Mouse (Mus musculus) neural tube, embryonic 11.5 days (tissue): ENCODE results near the gene Ptgs2. TPM values are rescaled to one million over a fixed set of nuclear protein-coding genes. Genes with fewer than 3 reads are reported as not detected.
A peak's percentile ranks its signal among the peaks of the same experiment; 100 is the strongest.

ENCODE experiments used
- ATAC-seq: fragments of 200-750 bp; cut with Nextera tagmentation; 2 replicates; pipeline ENCODE4 v1.8.0; 2017; ENCODE audit warnings: moderate number of reproducible peaks, mild to moderate bottlenecking, moderate TSS enrichment, moderate library complexity; ENCODE audit not compliant: insufficient read depth, low FRiP score, low TSS enrichment
- DNase-seq: peaks from one replicate; pipeline ENCODE4 v3.0.0-alpha.2; 2015; ENCODE audit warnings: low spot score
- H3K27ac ChIP-seq: fragments of 300-500 bp; sonication (generic); 2 replicates; pipeline ENCODE4 v1.5.1; 2014; ENCODE audit warnings: low read depth, mild to moderate bottlenecking, low read length
- H3K27me3 ChIP-seq: fragments of 300-500 bp; sonication (generic); 2 replicates; pipeline ENCODE4 v1.6.1; 2014; ENCODE audit warnings: mild to moderate bottlenecking, low read length, mixed read lengths; ENCODE audit not compliant: control insufficient read depth, insufficient read depth
- H3K36me3 ChIP-seq: fragments of 300-500 bp; sonication (generic); 2 replicates; pipeline ENCODE4 v1.6.1; 2014; ENCODE audit warnings: mild to moderate bottlenecking, low read length, moderate library complexity, mixed read lengths; ENCODE audit not compliant: control insufficient read depth, insufficient read depth
- H3K4me1 ChIP-seq: fragments of 300-500 bp; sonication (generic); 2 replicates; pipeline ENCODE4 v1.6.1; 2014; ENCODE audit warnings: low read length, mixed read lengths; ENCODE audit not compliant: control insufficient read depth, insufficient read depth
- H3K4me2 ChIP-seq: fragments of 300-500 bp; sonication (generic); 2 replicates; pipeline ENCODE4 v1.6.1; 2014; ENCODE audit warnings: low read depth, mild to moderate bottlenecking, moderate library complexity
- H3K4me3 ChIP-seq: fragments of 300-500 bp; sonication (generic); 2 replicates; pipeline ENCODE4 v1.5.1; 2014; ENCODE audit warnings: low read depth, low read length
- H3K9ac ChIP-seq: fragments of 300-500 bp; sonication (generic); 2 replicates; pipeline ENCODE4 v1.6.1; 2014; ENCODE audit warnings: mild to moderate bottlenecking, low read length
- H3K9me3 ChIP-seq: fragments of 300-500 bp; sonication (generic); 2 replicates; pipeline ENCODE4 v1.6.1; 2016; ENCODE audit warnings: low read length; ENCODE audit not compliant: control insufficient read depth
- WGBS: fragments of 180-500 bp; shearing (Covaris S2); extraction: QIAGEN DNeasy Blood & Tissue Kit; methylation state at CpG from one replicate; pipeline ENCODE4 v1.1.7; 2014; 5-methylcytosine and 5-hydroxymethylcytosine counted together
- polyA plus RNA-seq: library from polyadenylated mRNA; unstranded; fragments of >200 nt; fragmentation: Nextera tagmentation; extraction: Ambion mirVana; gene quantifications from 2 replicates; pipeline ENCODE4 v1.2.1, GENCODE M21; 2014

The Ptgs2 gene
- polyA plus RNA-seq, 1 experiment from 2014 or later: not detected

DNA sequence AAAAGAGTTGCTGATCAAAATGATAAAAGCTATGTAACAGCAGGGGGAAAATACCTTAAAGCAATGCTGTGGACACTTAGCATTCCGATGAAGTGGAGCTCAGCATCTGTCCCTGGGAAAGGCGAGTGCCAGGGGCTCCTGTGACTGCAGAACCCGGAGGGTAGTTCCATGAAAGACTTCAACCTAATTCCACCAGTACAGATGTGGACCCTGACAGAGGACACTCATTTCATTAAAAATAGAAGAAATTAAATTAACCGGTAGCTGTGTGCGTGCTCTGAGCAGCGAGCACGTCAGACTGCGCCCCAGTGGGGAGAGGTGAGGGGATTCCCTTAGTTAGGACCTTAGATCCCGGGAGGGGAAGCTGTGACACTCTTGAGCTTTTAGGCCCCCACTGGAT is 457 bp upstream of the Ptgs2 start:
- H3K27me3 ChIP-seq: no peaks in the 10 kb centered on the region
- WGBS: 2% methylated on average over 9 of the region's 9 CpGs
- DNase-seq (peak; percentile 12), ATAC-seq (peak; percentile 22; the same call in 1 of the 2 replicates)
- peak overlapping the region; percentile 54 for H3K4me2 ChIP-seq
- H3K4me1 ChIP-seq: 0 out of 2 replicates have a peak, but pooled peaks cover 3% of the 10 kb centered on the region
- no peaks in the 10 kb centered on the region for H3K9me3 ChIP-seq
- H3K9ac ChIP-seq: no peak overlapping the region
- no peak overlapping the region for H3K27ac ChIP-seq
- no peaks in the 10 kb centered on the region for H3K36me3 ChIP-seq
- peak overlapping the region; percentile 28 for H3K4me3 ChIP-seq

DNA sequence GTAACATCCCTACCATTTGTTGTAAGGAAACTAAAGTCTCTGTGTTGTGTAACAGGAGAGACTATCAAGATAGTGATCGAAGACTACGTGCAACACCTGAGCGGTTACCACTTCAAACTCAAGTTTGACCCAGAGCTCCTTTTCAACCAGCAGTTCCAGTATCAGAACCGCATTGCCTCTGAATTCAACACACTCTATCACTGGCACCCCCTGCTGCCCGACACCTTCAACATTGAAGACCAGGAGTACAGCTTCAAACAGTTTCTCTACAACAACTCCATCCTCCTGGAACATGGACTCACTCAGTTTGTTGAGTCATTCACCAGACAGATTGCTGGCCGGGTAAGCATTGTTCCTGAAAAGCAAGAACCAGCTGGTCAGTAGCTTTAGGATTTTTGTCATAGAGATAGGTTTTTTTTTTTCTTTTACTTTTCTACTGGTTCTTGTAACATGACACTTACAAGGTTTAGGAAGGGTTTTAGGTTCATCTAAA is 4.4 kb downstream of the Ptgs2 start:
- H3K4me1 ChIP-seq: 0 out of 2 replicates have a peak, but pooled peaks cover 3% of the 10 kb centered on the region
- no peak for DNase-seq
- no peak for ATAC-seq

DNA sequence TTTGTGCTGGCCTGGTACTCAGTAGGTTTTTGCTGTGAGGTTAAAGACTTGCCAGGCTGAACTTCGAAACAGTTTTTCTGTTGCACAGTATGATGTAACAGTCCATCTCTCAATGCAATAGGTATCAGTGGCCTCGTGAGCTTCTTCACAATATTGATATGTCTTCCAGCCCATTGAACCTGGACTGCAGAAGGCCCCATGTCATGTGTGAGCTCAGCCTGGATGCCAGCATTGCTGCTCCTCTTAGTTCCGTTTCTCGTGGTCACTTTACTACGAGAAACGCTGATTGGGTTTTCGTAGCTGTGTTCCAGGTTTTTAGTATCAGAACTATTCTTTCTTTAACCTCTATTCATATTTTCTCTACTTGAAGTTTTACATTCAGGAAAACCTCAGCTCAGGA is 6.9 kb downstream of the Ptgs2 start:
- no peaks in the 10 kb centered on the region for H3K27me3 ChIP-seq
- H3K27ac ChIP-seq: no peak overlapping the region
- ATAC-seq (no peak), DNase-seq (no peak)
- no peaks in the 10 kb centered on the region for H3K9me3 ChIP-seq
- no peak overlapping the region for H3K4me3 ChIP-seq
- no peak overlapping the region for H3K9ac ChIP-seq
- H3K4me1 ChIP-seq: no peaks in the 10 kb centered on the region
- WGBS: 90% methylated on average over 7 of the region's 7 CpGs
- no peaks in the 10 kb centered on the region for H3K36me3 ChIP-seq
- H3K4me2 ChIP-seq: no peak overlapping the region

More for the DNA sequence above, 4.4 kb downstream of the Ptgs2 start:
- 91% methylated on average over 6 of the region's 6 CpGs for WGBS
- H3K9ac ChIP-seq: no peak overlapping the region
- H3K4me2 ChIP-seq: no peak overlapping the region
- no peaks in the 10 kb centered on the region for H3K9me3 ChIP-seq
- no peak overlapping the region for H3K27ac ChIP-seq
- no peak overlapping the region for H3K4me3 ChIP-seq
- H3K27me3 ChIP-seq: no peaks in the 10 kb centered on the region
- no peaks in the 10 kb centered on the region for H3K36me3 ChIP-seq

DNA sequence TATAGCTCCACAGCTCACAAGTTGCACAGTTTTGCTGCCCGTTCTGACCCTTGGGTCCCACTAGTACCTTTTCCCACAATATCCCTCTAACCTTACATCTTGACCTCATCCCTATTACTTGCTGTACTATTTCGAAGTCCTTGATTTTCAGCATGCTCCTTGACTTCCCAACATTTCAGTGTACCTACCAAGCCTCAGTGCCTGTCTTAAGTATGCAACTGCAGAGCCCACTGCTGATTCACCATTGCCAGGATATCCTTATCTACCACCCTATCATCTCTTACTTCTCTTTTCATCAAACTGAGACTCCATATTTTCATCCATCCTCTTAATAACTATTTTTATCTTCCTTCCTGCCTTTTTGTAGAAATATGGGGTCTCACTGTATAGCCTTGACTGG is 9.8 kb downstream of the Ptgs2 start:
- DNase-seq (no peak), ATAC-seq (no peak)
- no peaks in the 10 kb centered on the region for H3K36me3 ChIP-seq
- no peak overlapping the region for H3K27ac ChIP-seq
- no peaks in the 10 kb centered on the region for H3K4me1 ChIP-seq
- H3K4me3 ChIP-seq: no peak overlapping the region
- 82% methylated on average over 2 of the region's 2 CpGs for WGBS
- H3K9ac ChIP-seq: no peak overlapping the region
- no peaks in the 10 kb centered on the region for H3K27me3 ChIP-seq
- H3K4me2 ChIP-seq: no peak overlapping the region
- H3K9me3 ChIP-seq: no peaks in the 10 kb centered on the region

DNA sequence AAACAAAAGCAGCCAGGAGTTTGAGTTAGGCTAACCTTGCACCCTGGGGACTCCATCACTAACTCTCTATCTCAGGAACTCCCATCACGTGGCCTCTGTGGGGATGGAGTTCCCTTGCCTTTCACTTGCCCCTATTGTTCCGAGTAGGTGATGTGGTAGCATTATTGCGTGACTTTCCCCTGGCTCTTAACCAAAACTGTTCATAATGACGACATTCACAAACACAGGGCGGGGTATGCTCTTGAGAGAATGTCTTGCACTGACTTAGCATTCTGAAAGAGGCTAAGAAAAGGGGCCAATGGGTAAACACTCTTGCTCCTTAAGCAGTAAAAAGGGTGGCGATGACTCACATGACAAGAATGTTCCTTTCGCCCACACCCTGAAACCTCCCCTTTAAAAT is 15.5 kb downstream of the Ptgs2 start:
- DNase-seq: no peak

DNA sequence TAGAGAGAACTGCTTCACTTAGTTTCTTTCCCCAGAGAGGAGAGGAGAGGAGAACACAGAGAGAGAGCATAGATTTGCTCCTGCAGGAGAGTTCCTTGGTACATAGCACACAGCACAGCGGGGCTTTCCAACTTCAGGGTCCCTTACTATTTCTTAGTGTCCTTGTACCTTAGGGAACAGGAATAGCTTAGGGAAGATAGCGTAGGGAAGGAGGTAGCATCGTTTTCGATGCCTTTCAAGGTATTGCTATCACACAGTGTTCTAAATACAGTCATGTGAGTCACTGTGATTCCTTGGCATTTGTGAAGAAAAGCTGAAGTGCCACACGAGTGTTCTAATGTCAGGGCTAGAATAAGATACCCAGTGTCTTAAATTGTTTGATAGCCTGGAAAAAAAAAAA is 18.5 kb downstream of the Ptgs2 start:
- Histone ChIP-seq H3K9me3 (no peaks in the 10 kb centered on the region), H3K36me3 (no peaks in the 10 kb centered on the region), H3K4me3 (no peak overlapping the region), H3K4me1 (no peaks in the 10 kb centered on the region), H3K27ac (no peak overlapping the region), H3K4me2 (no peak overlapping the region), H3K9ac (no peak overlapping the region), H3K27me3 (no peaks in the 10 kb centered on the region)
- ATAC-seq (no peak), DNase-seq (no peak)
- WGBS: 85% methylated on average over 5 of the region's 5 CpGs

More for the DNA sequence above, 15.5 kb downstream of the Ptgs2 start:
- no peaks in the 10 kb centered on the region for H3K4me1 ChIP-seq
- H3K36me3 ChIP-seq: no peaks in the 10 kb centered on the region
- H3K27ac ChIP-seq: no peak overlapping the region
- H3K27me3 ChIP-seq: no peaks in the 10 kb centered on the region
- WGBS: 78% methylated on average over 7 of the region's 7 CpGs
- no peaks in the 10 kb centered on the region for H3K9me3 ChIP-seq
- no peak for ATAC-seq
- no peak overlapping the region for H3K9ac ChIP-seq
- H3K4me2 ChIP-seq: no peak overlapping the region
- H3K4me3 ChIP-seq: no peak overlapping the region

DNA sequence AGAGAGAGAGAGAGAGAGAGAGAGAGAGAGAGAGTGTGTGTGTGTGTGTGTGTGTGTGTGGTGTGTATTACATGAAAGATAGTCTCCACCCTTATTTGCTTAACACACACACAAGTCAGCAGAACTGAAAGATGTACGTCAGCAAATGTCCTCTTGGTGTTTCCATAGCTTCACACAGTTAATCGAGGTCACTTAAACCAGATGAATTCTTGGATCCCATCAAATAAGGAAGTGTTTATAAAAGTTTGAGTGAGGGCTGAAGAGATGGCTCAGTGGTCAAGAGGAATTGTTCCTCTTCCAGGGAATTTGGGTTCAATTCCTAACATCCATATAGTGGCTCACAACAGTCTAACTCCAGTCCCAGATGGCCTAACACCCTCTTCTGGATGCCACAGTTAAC is 25.7 kb downstream of the Ptgs2 start:
- Histone ChIP-seq H3K4me1 (no peaks in the 10 kb centered on the region), H3K27me3 (no peaks in the 10 kb centered on the region), H3K36me3 (no peaks in the 10 kb centered on the region), H3K9ac (no peak overlapping the region), H3K4me3 (no peak overlapping the region), H3K9me3 (no peaks in the 10 kb centered on the region), H3K4me2 (no peak overlapping the region), H3K27ac (no peak overlapping the region)
- whole genome bisulfite sequencing: 93% methylated on average over 2 of the region's 2 CpGs
- DNase-seq: no peak
- no peak for ATAC-seq

DNA sequence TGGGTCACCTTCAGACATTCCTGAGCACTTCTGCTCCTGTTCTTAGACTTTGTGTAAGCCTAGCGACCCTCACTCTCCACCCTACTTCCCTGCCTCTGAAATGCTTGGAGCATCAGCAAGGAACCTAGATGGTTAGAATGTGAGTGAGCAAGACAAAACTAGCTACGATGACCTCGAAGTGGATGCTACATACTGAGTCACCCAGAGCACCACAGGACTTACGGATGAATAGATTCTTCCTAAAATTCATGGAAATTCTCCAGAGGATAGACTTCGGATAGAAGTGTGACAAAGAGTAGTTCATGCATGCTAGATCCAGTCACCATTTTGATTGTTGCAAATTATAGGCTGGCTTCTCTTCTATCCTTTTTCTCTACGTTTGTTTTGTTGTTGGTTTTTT is 30.2 kb downstream of the Ptgs2 start:
- WGBS: 84% methylated on average over 6 of the region's 6 CpGs
- DNase-seq (no peak), ATAC-seq (no peak)
- H3K27me3 ChIP-seq: no peaks in the 10 kb centered on the region
- no peaks in the 10 kb centered on the region for H3K9me3 ChIP-seq
- H3K9ac ChIP-seq: no peak overlapping the region
- H3K4me3 ChIP-seq: no peak overlapping the region
- no peak overlapping the region for H3K4me2 ChIP-seq
- H3K4me1 ChIP-seq: no peaks in the 10 kb centered on the region
- no peaks in the 10 kb centered on the region for H3K36me3 ChIP-seq
- no peak overlapping the region for H3K27ac ChIP-seq

DNA sequence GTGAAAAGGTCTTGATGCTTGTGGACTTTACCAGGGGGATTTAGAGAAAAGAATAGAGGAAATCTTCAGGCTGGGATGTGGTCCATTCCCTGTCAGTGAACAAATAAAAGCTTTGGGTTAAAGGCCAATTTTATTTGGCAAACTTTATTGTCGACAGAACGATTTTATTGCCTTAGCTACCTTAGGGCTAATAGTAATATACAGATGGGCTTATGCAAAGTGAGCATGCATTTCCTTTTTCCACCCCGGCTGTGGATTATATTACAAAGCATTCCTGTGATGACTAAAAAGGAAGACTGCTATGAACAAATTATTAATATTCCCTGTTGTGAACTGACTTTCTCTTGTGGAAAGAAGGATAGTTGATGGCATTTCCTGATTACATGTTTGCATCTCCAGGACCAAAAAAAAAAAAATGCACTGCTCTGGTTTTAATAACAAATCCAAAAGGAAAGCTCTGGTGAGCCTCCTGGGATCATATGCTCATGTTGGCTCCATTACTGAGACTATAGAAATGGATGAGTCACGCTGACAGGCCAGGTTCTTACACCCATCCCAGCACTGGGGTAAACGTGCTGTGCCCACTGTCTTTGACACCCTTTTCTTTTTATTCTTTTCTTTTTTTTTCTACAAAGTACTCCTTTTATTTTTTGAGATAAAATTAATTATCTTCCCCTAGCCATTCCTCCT is 30.9 kb downstream of the Ptgs2 start:
- DNase-seq (no peak), ATAC-seq (no peak)
- WGBS: 82% methylated on average over 5 of the region's 5 CpGs
- Histone ChIP-seq H3K4me1 (no peaks in the 10 kb centered on the region), H3K27ac (no peak overlapping the region), H3K9ac (no peak overlapping the region), H3K9me3 (no peaks in the 10 kb centered on the region), H3K4me3 (no peak overlapping the region), H3K27me3 (no peaks in the 10 kb centered on the region), H3K36me3 (no peaks in the 10 kb centered on the region), H3K4me2 (no peak overlapping the region)
